Mouse (Mus musculus) lung, postnatal 36 days (tissue): ENCODE results near the gene Gm14698.
"Not testable (repeated sequence)": the region's sequence is repeated elsewhere in the genome, so short reads cannot be mapped to it uniquely, and the experiment has no call there.

Experiments used
- DNase-seq: peaks from one replicate; pipeline ENCODE4 v3.0.0; 2022; ENCODE audit warnings: mixed read lengths

The Gm14698 gene

DNA sequence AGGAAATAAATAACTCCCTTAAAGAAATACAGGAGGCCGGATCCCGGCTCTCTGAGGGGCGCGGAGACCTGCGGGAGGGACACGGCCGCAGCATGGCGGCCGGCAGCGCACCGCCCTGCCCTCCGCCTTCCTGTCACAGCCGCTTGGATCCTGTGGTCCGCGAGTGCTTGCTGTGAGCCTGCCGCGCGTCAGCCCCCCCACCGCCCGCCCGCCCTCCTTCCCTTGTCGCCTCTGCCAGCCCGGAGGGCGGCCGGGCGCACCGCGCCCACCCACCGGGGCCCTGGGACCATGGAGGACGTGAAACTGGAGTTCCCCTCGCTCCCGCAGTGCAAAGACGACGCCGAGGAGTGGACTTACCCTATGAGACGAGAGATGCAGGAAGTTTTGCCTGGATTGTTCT lies at the start of gene Gm14698:
Gene Gm14698, plus strand, starts transcription at position 35 of the 400 bp plus-strand sequence.
- not testable (repeated sequence) for DNase-seq

DNA sequence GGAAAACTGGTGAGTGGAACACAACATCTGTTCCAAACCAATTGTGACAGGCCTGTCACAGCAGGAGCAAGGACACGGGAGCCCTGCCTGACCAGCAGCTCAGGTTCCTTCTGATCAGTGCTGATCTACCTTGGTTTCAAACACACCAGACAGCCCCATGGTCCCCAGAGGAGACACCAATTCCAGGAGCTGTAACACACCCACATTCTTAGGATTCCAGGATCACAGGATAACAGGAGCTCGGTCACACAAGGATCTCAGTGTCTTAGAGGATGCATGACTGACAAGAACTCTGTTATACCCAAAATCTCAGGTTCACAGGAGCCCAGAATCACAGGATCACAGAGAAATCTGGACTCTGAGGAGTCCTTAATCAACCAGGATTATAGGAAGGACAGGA lies 444 bp upstream of the Gm14698 start:
- DNase-seq: not testable (repeated sequence)

DNA sequence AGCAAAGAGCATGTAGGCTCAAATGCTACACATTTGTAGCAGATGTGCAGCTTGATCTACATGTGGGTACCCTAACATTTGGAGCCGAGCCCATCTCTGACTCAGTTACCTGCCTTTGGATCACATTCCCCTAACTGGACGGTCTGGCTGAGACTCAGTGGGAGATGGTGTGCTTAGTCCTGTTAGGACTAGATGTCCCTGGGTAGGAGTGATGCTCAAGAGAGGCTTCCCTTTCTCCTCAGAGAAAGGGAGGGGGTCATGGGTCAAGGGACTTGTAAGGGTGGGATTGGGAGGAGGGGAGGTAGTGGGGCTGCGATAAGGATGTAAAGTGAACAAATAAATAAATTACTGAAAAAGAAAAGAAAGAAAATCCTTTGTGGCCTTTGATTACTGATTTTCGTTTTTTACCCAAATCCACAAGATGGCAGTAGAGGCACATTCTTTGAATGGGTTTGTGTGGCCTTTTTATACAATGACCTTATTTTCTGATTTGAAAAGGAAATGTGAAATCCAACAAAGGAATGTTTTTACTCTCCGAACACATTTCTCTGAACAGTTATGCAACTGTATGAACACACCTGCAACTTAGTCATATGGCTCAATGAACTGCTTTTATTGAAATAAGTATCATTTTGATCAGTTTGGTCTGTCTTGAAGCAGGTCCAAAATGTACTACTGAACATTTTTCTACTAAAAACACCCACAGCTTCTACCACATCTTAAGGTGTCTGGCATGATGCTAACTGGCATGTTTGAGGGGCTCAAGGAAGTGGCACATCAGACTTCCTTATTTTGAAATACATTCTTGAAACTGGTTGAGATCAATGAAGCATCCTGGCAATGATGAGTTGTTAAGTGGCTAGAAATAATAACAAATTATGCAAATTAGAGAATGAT lies 18.9 kb downstream of the Gm14698 start:
- no peak for DNase-seq

DNA sequence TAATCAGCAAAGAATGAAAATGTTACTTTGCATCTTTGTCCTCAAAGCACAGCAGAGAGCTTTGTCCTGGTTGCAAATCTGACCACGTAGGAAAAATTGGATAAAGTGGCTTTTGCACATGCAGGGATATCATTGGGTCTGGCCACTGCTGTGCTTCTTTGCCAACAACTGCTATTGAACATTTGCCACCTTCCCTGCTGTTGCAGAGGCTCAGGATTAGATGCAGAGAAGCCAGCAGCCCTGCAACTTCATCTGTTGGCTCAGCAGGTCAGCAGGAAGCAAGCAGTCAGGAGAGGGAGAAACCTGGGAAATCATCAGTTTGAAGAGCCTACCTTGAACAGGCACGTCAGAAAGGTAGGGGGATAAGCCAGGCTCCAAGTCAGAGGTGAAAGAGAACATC lies 44.3 kb downstream of the Gm14698 start:
- no peak for DNase-seq
